Mouse (Mus musculus) lung, adult 2 months (tissue): ENCODE measurements at regions not wholly inside any gene's neighbourhood (a gene's known extent, or its start where the extent isn't known, plus 50 kb on each side); places are given as distances from the start of the nearest gene placed in this dataset.

ENCODE experiments used
- CTCF ChIP-seq: fragments of 200-500 bp; IDR thresholded peaks from 2 replicates; pipeline ENCODE4 v1.5.1; 2011; ENCODE audit warnings: mild to moderate bottlenecking, low read length, control low read depth; ENCODE audit not compliant: insufficient read depth
- POLR2A ChIP-seq: fragments of 200-500 bp; IDR thresholded peaks from 2 replicates; pipeline ENCODE4 v1.6.1; 2011; ENCODE audit warnings: low read depth, mild to moderate bottlenecking, control low read depth, low read length, borderline replicate concordance; ENCODE audit errors: extremely low read depth

- TF ChIP-seq CTCF (no peak), POLR2A (no peak)
Measured at GRCm38 (mm10) chr5:49682156-49682555, 157.4 kb upstream of the Kcnip4 start.
